Mouse (Mus musculus): ENCODE data around the gene Oxa1l.
A peak's percentile ranks its signal among the peaks of the same experiment; 100 is the strongest.

- TF ChIP-seq GATA1 (IDR thresholded peaks at IDR 0.05; ENCODE audit: borderline replicate concordance, low read length) (no peak), CTCF (IDR thresholded peaks at IDR 0.05; ENCODE audit: low read depth, low read length) (0 out of 2 replicates have a peak, but pooled peaks have one; percentile 15), GATA2 (IDR thresholded peaks at IDR 0.05; ENCODE audit: borderline replicate concordance, low read depth, low read length) (no peak)
These were observed 6.2 kb upstream of the Oxa1l start for GRCm38 (mm10) chr14:54354406-54354805.
